ENCODE assay signal across 8 mouse cellular contexts in genomic region chr10:29302230-29302629, GRCm38 (mm10).
"Had no signal": no experiment of that assay in that cellular context is flagged by ENCODE, and none has a peak within 500 bp of the region (broad histone marks: within the 10 kb centered on the region; RNA-seq: fewer than 3 reads in every experiment).

No protein-coding gene starts in this region.

- DNase-seq: lung, adult 18-20 months; lung, embryonic 14.5 days; lung, postnatal 10 days; lung, postnatal 4 days; right cerebral cortex, postnatal 14 days; thymus, adult 2 months; thymus, postnatal 25 days; thymus, postnatal 4 days had no signal
